Mouse (Mus musculus) neural tube, embryonic 15.5 days (tissue): ENCODE results near the gene Hoxb8. TPM values are rescaled to one million over a fixed set of nuclear protein-coding genes. Genes with fewer than 3 reads are reported as not detected.

ENCODE experiments used
- ATAC-seq: fragments of 200-750 bp; cut with Nextera tagmentation; 2 replicates; pipeline ENCODE4 v1.8.0; 2017; ENCODE audit warnings: mild to moderate bottlenecking, moderate TSS enrichment, moderate library complexity; ENCODE audit not compliant: low FRiP score
- H3K27ac ChIP-seq: fragments of 300-500 bp; sonication (generic); replicated peaks from 2 replicates; pipeline ENCODE4 v1.5.1; 2015; ENCODE audit warnings: mild to moderate bottlenecking, inconsistent platforms
- H3K27me3 ChIP-seq: fragments of 300-500 bp; sonication (generic); replicated peaks from 2 replicates; pipeline ENCODE4 v1.6.1; 2015; ENCODE audit warnings: inconsistent platforms
- H3K36me3 ChIP-seq: fragments of 300-500 bp; sonication (generic); 2 replicates; pipeline ENCODE4 v1.6.1; 2015; ENCODE audit warnings: inconsistent platforms
- H3K4me1 ChIP-seq: fragments of 300-500 bp; sonication (generic); 2 replicates; pipeline ENCODE4 v1.6.1; 2015; ENCODE audit warnings: inconsistent platforms
- H3K4me2 ChIP-seq: fragments of 300-500 bp; sonication (generic); 2 replicates; pipeline ENCODE4 v1.6.1; 2015; ENCODE audit warnings: inconsistent platforms, mild to moderate bottlenecking, moderate library complexity
- H3K4me3 ChIP-seq: fragments of 300-500 bp; sonication (generic); replicated peaks from 2 replicates; pipeline ENCODE4 v1.5.1; 2015; ENCODE audit warnings: mild to moderate bottlenecking, inconsistent platforms
- H3K9ac ChIP-seq: fragments of 300-500 bp; sonication (generic); replicated peaks from 2 replicates; pipeline ENCODE4 v1.6.1; 2015; ENCODE audit warnings: mild to moderate bottlenecking, inconsistent platforms
- H3K9me3 ChIP-seq: fragments of 300-500 bp; sonication (generic); replicated peaks from 2 replicates; pipeline ENCODE4 v1.6.1; 2016; ENCODE audit warnings: inconsistent platforms
- WGBS: fragments of 180-500 bp; shearing (Covaris S2); methylation state at CpG from one replicate; pipeline ENCODE4 v1.1.7; 2015; ENCODE audit warnings: mixed read lengths; 5-methylcytosine and 5-hydroxymethylcytosine counted together
- polyA plus RNA-seq: library from polyadenylated mRNA; unstranded; fragments of >200 nt; fragmentation: Nextera tagmentation; extraction: Ambion mirVana; gene quantifications from 2 replicates; pipeline ENCODE4 v1.2.1, GENCODE M21; 2015

The Hoxb8 gene
- polyA plus RNA-seq, 1 experiment from 2014 or later, result 71.8 TPM

DNA sequence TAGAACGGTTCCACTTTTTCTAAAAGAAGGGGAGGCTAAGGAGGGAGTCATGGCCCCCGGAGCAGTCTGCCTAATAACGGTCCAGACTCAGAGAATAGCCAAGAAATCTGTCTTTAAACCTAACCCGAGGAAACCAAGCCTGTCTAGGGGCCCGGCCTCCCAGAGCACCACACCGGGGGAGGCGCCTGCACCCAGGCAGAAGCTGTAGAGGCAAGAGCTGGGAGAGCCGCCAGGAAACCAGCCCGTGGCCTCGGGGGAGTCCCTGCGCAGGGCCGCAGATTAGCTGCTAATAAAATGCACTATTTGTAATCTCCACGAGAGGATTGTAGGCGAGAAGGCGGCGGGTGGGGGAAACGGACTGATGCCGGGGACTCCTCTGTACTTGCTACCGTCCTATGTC is 11.8 kb upstream of the Hoxb8 start:
- peaks cover 79% of the 10 kb centered on the region for H3K4me1 ChIP-seq
- peak overlapping the region; percentile 59 for H3K4me3 ChIP-seq
- H3K9ac ChIP-seq, result peak overlapping the region; percentile 96
- peak overlapping the region; percentile 87 for H3K4me2 ChIP-seq
- ATAC-seq, result no peak
- no peaks in the 10 kb centered on the region for H3K9me3 ChIP-seq
- H3K36me3 ChIP-seq, result no peaks in the 10 kb centered on the region
- peak overlapping the region; percentile 99 for H3K27ac ChIP-seq
- no peaks in the 10 kb centered on the region for H3K27me3 ChIP-seq
- 1% methylated on average over 19 of the region's 19 CpGs for WGBS

GRCm38 (mm10) chr11:96270996-96271540 is 10.6 kb upstream of the Hoxb8 start, which contains the start of gene Hoxb9:
Gene Hoxb9 (plus strand): TSS chr11:96271457.
- H3K4me3 ChIP-seq, result peak within 1 kb of the TSS; percentile 59
- peak within 1 kb of the TSS; percentile 96 for H3K9ac ChIP-seq
- peak within 1 kb of the TSS; percentile 99 for H3K27ac ChIP-seq
- H3K4me1 ChIP-seq, result peaks cover 84% of the 10 kb centered on the region
- no peaks in the 10 kb centered on the region for H3K9me3 ChIP-seq
- no peaks in the 10 kb centered on the region for H3K36me3 ChIP-seq
- under 1% methylated on average over 39 of the region's 40 CpGs for WGBS
- peak within 1 kb of the TSS; percentile 87 for H3K4me2 ChIP-seq
- no peaks in the 10 kb centered on the region for H3K27me3 ChIP-seq
- ATAC-seq, result peak; percentile 79

- Histone ChIP-seq H3K4me1 (peaks cover 84% of the 10 kb centered on the region), H3K27me3 (no peaks in the 10 kb centered on the region), H3K9ac (peak overlapping the region; percentile 96), H3K4me3 (peak overlapping the region; percentile 59), H3K27ac (peak overlapping the region; percentile 99), H3K4me2 (peak overlapping the region; percentile 87), H3K9me3 (no peaks in the 10 kb centered on the region), H3K36me3 (no peaks in the 10 kb centered on the region)
- WGBS, result under 1% methylated on average over 52 of the region's 52 CpGs
- ATAC-seq, result peak; percentile 18
These were observed 10.1 kb upstream of the Hoxb8 start for GRCm38 (mm10) chr11:96271541-96272011.

DNA sequence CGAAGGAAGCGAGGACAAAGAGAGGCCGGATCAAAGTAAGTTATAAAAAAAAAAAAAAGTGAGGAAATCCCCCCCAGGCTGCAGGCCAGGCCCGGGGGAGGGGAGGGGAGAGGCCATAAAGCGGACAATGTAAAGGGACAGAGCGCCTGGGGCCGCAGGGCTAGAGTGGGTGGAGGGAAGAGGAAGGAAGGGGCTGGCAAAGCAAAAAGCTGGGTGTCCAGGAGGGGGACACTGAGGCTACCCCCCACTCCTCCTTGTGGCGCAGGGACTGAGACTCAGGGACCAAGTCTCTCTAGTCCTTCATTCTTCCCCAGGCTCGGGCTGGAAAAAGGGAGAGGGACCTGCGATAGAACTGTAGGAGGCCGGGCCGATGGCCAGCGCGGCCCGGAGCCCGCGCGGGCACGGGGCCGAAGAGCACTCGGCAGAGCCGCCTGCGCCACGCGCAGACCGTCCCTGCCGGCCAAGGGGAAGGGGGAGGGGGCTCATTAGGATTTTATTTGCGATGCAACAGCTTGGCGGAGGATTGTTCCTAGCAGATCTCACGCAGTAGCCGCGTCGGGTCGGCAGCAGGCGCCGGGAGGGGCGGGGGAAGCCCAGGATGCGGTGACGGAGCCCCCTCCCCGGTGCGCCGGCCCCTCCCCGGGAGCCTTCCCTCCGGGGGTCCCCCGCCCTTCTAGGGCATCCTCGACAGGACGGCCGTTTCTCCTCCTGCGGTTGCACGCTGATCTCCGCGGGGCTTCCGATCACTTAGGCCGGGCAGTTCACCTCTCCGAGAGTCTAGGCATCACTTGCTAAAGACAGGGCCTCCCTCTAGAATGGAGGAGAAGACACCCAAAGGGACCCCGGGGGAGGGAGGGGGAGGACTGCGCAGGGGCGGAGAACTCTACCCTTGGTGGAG is 9.4 kb upstream of the Hoxb8 start:
- under 1% methylated on average over 58 of the region's 58 CpGs for WGBS
- Histone ChIP-seq H3K4me1 (peaks cover 87% of the 10 kb centered on the region), H3K9ac (peak overlapping the region; percentile 96), H3K4me3 (peak overlapping the region; percentile 59), H3K27me3 (no peaks in the 10 kb centered on the region), H3K36me3 (no peaks in the 10 kb centered on the region), H3K4me2 (peak overlapping the region; percentile 87), H3K9me3 (no peaks in the 10 kb centered on the region), H3K27ac (peak overlapping the region; percentile 99)
- ATAC-seq, result peak; percentile 53

DNA sequence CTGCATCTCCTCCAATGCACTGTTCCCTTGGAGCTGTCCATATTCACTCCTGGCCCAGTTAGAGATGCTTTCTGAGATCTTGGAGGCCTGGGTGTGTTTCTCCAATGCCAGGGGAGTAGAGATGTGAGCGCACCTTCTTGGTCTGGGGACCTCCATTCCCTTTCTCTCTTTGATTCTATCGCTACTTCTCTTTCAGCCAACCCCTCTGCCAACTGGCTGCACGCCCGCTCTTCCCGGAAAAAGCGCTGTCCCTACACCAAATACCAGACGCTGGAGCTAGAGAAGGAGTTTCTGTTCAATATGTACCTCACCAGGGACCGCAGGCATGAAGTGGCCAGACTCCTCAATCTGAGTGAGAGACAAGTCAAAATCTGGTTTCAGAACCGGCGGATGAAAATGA is 7.3 kb upstream of the Hoxb8 start:
- H3K4me3 ChIP-seq, result peak overlapping the region; percentile 59

GRCm38 (mm10) chr11:96275896-96276295 is 5.8 kb upstream of the Hoxb8 start:
- 10% methylated on average over 4 of the region's 4 CpGs for WGBS
- Histone ChIP-seq H3K27ac (peak overlapping the region; percentile 99), H3K9ac (peak overlapping the region; percentile 96), H3K27me3 (no peaks in the 10 kb centered on the region), H3K36me3 (no peaks in the 10 kb centered on the region), H3K4me2 (peak overlapping the region; percentile 87), H3K4me3 (peak overlapping the region; percentile 59), H3K9me3 (no peaks in the 10 kb centered on the region), H3K4me1 (peaks cover 94% of the 10 kb centered on the region)
- no peak for ATAC-seq

More for the DNA sequence above, 7.3 kb upstream of the Hoxb8 start:
- WGBS, result 23% methylated on average over 10 of the region's 10 CpGs
- peaks cover 96% of the 10 kb centered on the region for H3K4me1 ChIP-seq
- no peaks in the 10 kb centered on the region for H3K9me3 ChIP-seq
- peak overlapping the region; percentile 87 for H3K4me2 ChIP-seq
- H3K27ac ChIP-seq, result peak overlapping the region; percentile 99
- ATAC-seq, result no peak
- H3K9ac ChIP-seq, result peak overlapping the region; percentile 96
- no peaks in the 10 kb centered on the region for H3K36me3 ChIP-seq
- H3K27me3 ChIP-seq, result no peaks in the 10 kb centered on the region

- peak overlapping the region; percentile 29 for H3K4me3 ChIP-seq
These were observed 4.3 kb upstream of the Hoxb8 start for GRCm38 (mm10) chr11:96277151-96278044.

DNA sequence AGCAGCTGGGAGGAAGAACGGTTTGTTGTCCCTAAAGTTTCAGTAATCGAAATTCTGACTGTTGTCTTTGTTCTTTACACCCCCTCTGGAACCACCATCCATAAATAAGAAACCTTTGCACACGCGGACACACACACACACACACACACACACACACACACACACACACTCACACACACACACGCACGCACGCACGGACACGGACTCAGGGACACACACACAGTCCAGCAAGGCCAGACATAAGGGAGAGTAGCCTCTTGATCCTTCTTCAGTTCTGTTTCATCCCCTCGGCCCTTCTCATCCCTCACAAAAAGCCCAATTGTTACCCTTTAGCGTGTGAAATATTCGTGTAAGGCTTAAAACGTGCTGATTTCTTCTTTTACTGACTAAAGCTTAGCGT is 3.4 kb upstream of the Hoxb8 start:
- no peak for ATAC-seq
- peaks cover 80% of the 10 kb centered on the region for H3K4me1 ChIP-seq
- no peaks in the 10 kb centered on the region for H3K9me3 ChIP-seq
- H3K27me3 ChIP-seq, result no peaks in the 10 kb centered on the region
- peak overlapping the region; percentile 59 for H3K9ac ChIP-seq
- H3K4me2 ChIP-seq, result peak overlapping the region; percentile 87
- H3K27ac ChIP-seq, result peak overlapping the region; percentile 99
- H3K4me3 ChIP-seq, result peak overlapping the region; percentile 29
- 4% methylated on average over 14 of the region's 14 CpGs for WGBS
- no peaks in the 10 kb centered on the region for H3K36me3 ChIP-seq

More at GRCm38 (mm10) chr11:96277151-96278044, 4.3 kb upstream of the Hoxb8 start:
- peak overlapping the region; percentile 59 for H3K9ac ChIP-seq
- no peaks in the 10 kb centered on the region for H3K36me3 ChIP-seq
- H3K27me3 ChIP-seq, result no peaks in the 10 kb centered on the region
- WGBS, result 2% methylated on average over 35 of the region's 35 CpGs
- ATAC-seq, result no peak
- H3K9me3 ChIP-seq, result no peaks in the 10 kb centered on the region
- peak overlapping the region; percentile 99 for H3K27ac ChIP-seq
- H3K4me2 ChIP-seq, result peak overlapping the region; percentile 87
- H3K4me1 ChIP-seq, result peaks cover 89% of the 10 kb centered on the region

DNA sequence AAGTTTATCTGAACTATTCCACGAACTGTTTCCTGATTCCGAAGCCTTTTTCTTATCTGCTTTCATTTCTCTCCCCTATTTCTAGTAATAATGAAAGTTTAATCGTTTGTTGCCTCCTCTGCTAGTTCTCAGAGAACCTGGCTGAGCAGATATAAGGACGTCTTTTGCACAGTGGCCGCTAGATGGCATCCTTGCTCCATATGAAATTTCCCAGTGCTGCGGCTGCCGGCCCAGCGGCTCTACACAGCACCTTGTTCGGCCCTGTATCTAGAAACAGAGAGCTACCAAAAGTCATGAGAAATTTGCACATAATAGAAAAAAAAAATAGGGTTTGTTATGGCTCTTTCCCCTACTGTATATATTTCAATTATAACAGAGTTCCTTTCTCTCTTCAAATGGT is 2.9 kb upstream of the Hoxb8 start:
- Histone ChIP-seq H3K27me3 (no peaks in the 10 kb centered on the region), H3K36me3 (no peaks in the 10 kb centered on the region), H3K27ac (peak overlapping the region; percentile 99), H3K4me1 (peaks cover 75% of the 10 kb centered on the region), H3K4me3 (peak overlapping the region; percentile 60), H3K4me2 (peak overlapping the region; percentile 87), H3K9ac (peak overlapping the region; percentile 83), H3K9me3 (no peaks in the 10 kb centered on the region)
- under 1% methylated on average over 9 of the region's 9 CpGs for WGBS
- peak; percentile 63; the same call in 1 of the 2 replicates for ATAC-seq

GRCm38 (mm10) chr11:96279421-96280233 is 2.1 kb upstream of the Hoxb8 start:
- Histone ChIP-seq H3K4me2 (peak overlapping the region; percentile 87), H3K4me1 (peaks cover 67% of the 10 kb centered on the region), H3K36me3 (no peaks in the 10 kb centered on the region), H3K4me3 (peak overlapping the region; percentile 60), H3K9me3 (no peaks in the 10 kb centered on the region), H3K27me3 (no peaks in the 10 kb centered on the region), H3K27ac (peak overlapping the region; percentile 99), H3K9ac (peak overlapping the region; percentile 83)
- no peak for ATAC-seq
- whole genome bisulfite sequencing, result 1% methylated on average over 31 of the region's 31 CpGs
